Mouse (Mus musculus) forebrain, postnatal 0 days (tissue): ENCODE results near the gene R3hcc1l. TPM values are rescaled to one million over a fixed set of nuclear protein-coding genes. Genes with fewer than 3 reads are reported as not detected.

Experiments used
- ATAC-seq: fragments of 200-750 bp; cut with Nextera tagmentation; 2 replicates; pipeline ENCODE4 v1.8.0; 2017; ENCODE audit warnings: mild to moderate bottlenecking, moderate library complexity
- DNase-seq: peaks from one replicate; pipeline ENCODE4 v3.0.0-alpha.2; 2015
- H3K27ac ChIP-seq: fragments of 300-500 bp; sonication (generic); 2 replicates; pipeline ENCODE4 v1.5.1; 2014; ENCODE audit warnings: low read depth, mild to moderate bottlenecking, antibody characterized with exemption, low read length, moderate library complexity, mixed read lengths
- H3K27me3 ChIP-seq: fragments of 300-500 bp; sonication (generic); 2 replicates; pipeline ENCODE4 v1.6.1; 2014; ENCODE audit warnings: mild to moderate bottlenecking, low read length, mixed read lengths; ENCODE audit not compliant: insufficient read depth
- H3K36me3 ChIP-seq: fragments of 300-500 bp; sonication (generic); 2 replicates; pipeline ENCODE4 v1.6.1; 2014; ENCODE audit warnings: mild to moderate bottlenecking, moderate library complexity; ENCODE audit not compliant: insufficient read depth
- H3K4me1 ChIP-seq: fragments of 300-500 bp; sonication (generic); 2 replicates; pipeline ENCODE4 v1.6.1; 2014; ENCODE audit warnings: antibody characterized with exemption; ENCODE audit not compliant: insufficient read depth
- H3K4me2 ChIP-seq: fragments of 300-500 bp; sonication (generic); 2 replicates; pipeline ENCODE4 v1.6.1; 2014; ENCODE audit warnings: low read depth, mild to moderate bottlenecking, moderate library complexity
- H3K4me3 ChIP-seq: fragments of 300-500 bp; sonication (generic); 2 replicates; pipeline ENCODE4 v1.5.1; 2014; ENCODE audit warnings: low read depth, low read length, mixed read lengths
- H3K9ac ChIP-seq: fragments of 300-500 bp; sonication (generic); 2 replicates; pipeline ENCODE4 v1.6.1; 2014; ENCODE audit warnings: mild to moderate bottlenecking
- H3K9me3 ChIP-seq: fragments of 300-500 bp; sonication (generic); 2 replicates; pipeline ENCODE4 v1.6.1; 2016; ENCODE audit warnings: low read length
- CTCF ChIP-seq: sonication (generic); IDR thresholded peaks from 2 replicates; pipeline ENCODE4 v1.5.1; 2016; ENCODE audit warnings: antibody characterized with exemption, control low read depth, low read depth
- WGBS: fragments of 180-500 bp; shearing (Covaris S2); extraction: QIAGEN DNeasy Blood & Tissue Kit; methylation state at CpG from one replicate; pipeline ENCODE4 v1.1.7; 2014; 5-methylcytosine and 5-hydroxymethylcytosine counted together
- polyA plus RNA-seq: library from polyadenylated mRNA; unstranded; fragments of >200 nt; fragmentation: Nextera tagmentation; extraction: Ambion mirVana; gene quantifications from 2 replicates; pipeline ENCODE4 v1.2.1, GENCODE M21; 2015
- total RNA-seq: library from RNA; depleted of rRNA; stranded (reverse); fragments of >200 nt; gene quantifications from 2 replicates; pipeline ENCODE4 v1.2.3, GENCODE M21; 2014

R3hcc1l gene
- total and polyA plus RNA-seq, 2 experiments from 2014 or later, result 10.7 to 10.9 TPM

GRCm38 (mm10) chr19:42540649-42541048 is 22.1 kb downstream of the R3hcc1l start:
- no peaks in the 10 kb centered on the region for H3K36me3 ChIP-seq
- no peaks in the 10 kb centered on the region for H3K27me3 ChIP-seq
- H3K4me3 ChIP-seq, result no peak overlapping the region
- no peaks in the 10 kb centered on the region for H3K4me1 ChIP-seq
- TF ChIP-seq CTCF, result no peak
- H3K9me3 ChIP-seq, result no peaks in the 10 kb centered on the region
- 76% methylated on average over 3 of the region's 3 CpGs for WGBS
- ATAC-seq, result no peak
- no peak for DNase-seq
- no peak overlapping the region for H3K4me2 ChIP-seq
- no peak overlapping the region for H3K27ac ChIP-seq
- no peak overlapping the region for H3K9ac ChIP-seq

GRCm38 (mm10) chr19:42558701-42559100 is 40.1 kb downstream of the R3hcc1l start:
- H3K9ac ChIP-seq, result no peak overlapping the region
- H3K27ac ChIP-seq, result no peak overlapping the region
- H3K36me3 ChIP-seq, result no peaks in the 10 kb centered on the region
- H3K9me3 ChIP-seq, result no peaks in the 10 kb centered on the region
- no peaks in the 10 kb centered on the region for H3K4me1 ChIP-seq
- no peak for TF ChIP-seq CTCF
- no peak overlapping the region for H3K4me3 ChIP-seq
- no peaks in the 10 kb centered on the region for H3K27me3 ChIP-seq
- ATAC-seq (no peak), DNase-seq (no peak)
- WGBS, result 85% methylated on average over 3 of the region's 3 CpGs
- no peak overlapping the region for H3K4me2 ChIP-seq

DNA sequence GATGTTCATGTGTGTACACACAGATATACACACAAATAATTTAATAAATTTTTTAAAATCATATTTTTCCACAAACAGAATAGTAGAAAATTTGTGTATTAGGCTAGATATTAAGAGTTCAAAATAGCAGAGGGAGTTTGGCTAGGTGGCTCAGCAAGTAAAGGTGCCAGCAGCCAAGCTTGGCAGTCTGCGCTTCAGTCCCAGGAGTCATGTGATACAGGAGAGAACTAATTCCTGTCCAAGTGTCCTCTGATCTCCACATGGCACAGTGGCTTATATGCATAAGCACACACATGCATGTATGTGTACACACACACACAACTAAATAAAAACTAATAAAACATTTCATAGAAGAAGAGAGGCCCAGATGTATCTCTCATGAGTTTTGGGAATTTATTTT is 43.4 kb downstream of the R3hcc1l start:
- H3K4me1 ChIP-seq, result no peaks in the 10 kb centered on the region
- DNase-seq (no peak), ATAC-seq (no peak)
- H3K9ac ChIP-seq, result no peak overlapping the region
- no peak overlapping the region for H3K4me2 ChIP-seq
- TF ChIP-seq CTCF, result no peak
- H3K36me3 ChIP-seq, result no peaks in the 10 kb centered on the region
- H3K4me3 ChIP-seq, result no peak overlapping the region
- H3K9me3 ChIP-seq, result no peaks in the 10 kb centered on the region
- 90% methylated on average over 1 of the region's 1 CpGs for WGBS
- no peaks in the 10 kb centered on the region for H3K27me3 ChIP-seq
- H3K27ac ChIP-seq, result no peak overlapping the region

GRCm38 (mm10) chr19:42562981-42563380 is 44.4 kb downstream of the R3hcc1l start:
- no peaks in the 10 kb centered on the region for H3K4me1 ChIP-seq
- no peaks in the 10 kb centered on the region for H3K36me3 ChIP-seq
- H3K9ac ChIP-seq, result no peak overlapping the region
- ATAC-seq (no peak), DNase-seq (no peak)
- H3K9me3 ChIP-seq, result no peaks in the 10 kb centered on the region
- no peak overlapping the region for H3K27ac ChIP-seq
- H3K4me3 ChIP-seq, result no peak overlapping the region
- H3K27me3 ChIP-seq, result no peaks in the 10 kb centered on the region
- WGBS, result 99% methylated on average over 3 of the region's 3 CpGs
- H3K4me2 ChIP-seq, result no peak overlapping the region
- TF ChIP-seq CTCF, result no peak

- Histone ChIP-seq H3K27ac (no peak overlapping the region), H3K9ac (no peak overlapping the region), H3K4me3 (no peak overlapping the region), H3K36me3 (no peaks in the 10 kb centered on the region), H3K4me1 (no peaks in the 10 kb centered on the region), H3K9me3 (no peaks in the 10 kb centered on the region), H3K4me2 (no peak overlapping the region), H3K27me3 (no peaks in the 10 kb centered on the region)
- ATAC-seq (no peak), DNase-seq (no peak)
- WGBS, result 83% methylated on average over 3 of the region's 3 CpGs
- TF ChIP-seq CTCF, result no peak
These were observed 45.2 kb downstream of the R3hcc1l start for GRCm38 (mm10) chr19:42563726-42564270.

DNA sequence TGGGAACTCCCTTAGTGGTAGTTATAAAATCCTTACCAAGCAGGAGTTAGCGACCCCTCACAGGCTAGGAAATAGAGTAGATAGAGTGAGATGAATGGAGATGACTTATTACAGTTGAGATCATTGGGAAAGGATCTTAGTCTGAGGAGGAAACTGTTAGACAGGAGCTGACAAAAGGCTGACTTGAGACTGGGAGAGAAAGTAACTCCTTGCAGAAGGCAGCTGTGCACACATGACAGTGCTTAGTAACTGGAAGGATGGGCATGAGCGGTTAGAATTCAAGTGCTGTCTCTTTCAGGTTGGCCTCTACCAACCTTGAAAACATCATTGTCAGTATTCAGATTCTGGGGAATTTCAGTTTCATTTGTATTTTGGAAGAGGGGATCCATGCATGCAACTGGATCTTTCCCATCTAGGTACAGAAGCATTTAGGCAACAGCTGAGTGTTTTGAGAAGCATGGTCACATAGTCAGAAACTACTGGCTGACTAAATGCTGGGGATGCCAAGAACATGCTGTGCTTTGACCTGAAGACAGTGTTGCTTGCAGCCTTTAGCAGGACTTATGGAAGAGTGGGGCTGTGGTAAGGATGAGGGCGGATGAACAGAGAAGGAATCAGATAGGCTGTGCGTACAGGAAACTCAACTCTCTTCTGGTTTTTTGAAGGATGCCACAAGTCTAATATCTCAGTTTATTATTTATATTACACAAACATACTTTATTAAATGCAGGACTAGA is 47.9 kb downstream of the R3hcc1l start:
- H3K9ac ChIP-seq, result no peak overlapping the region
- H3K36me3 ChIP-seq, result no peaks in the 10 kb centered on the region
- H3K27me3 ChIP-seq, result no peaks in the 10 kb centered on the region
- DNase-seq, result no peak
- no peaks in the 10 kb centered on the region for H3K9me3 ChIP-seq
- H3K4me3 ChIP-seq, result no peak overlapping the region
- no peak overlapping the region for H3K27ac ChIP-seq
- no peak for TF ChIP-seq CTCF
- ATAC-seq, result no peak
- 0 out of 2 replicates have a peak, but pooled peaks cover 3% of the 10 kb centered on the region for H3K4me1 ChIP-seq
- H3K4me2 ChIP-seq, result no peak overlapping the region
- 96% methylated on average over 4 of the region's 4 CpGs for WGBS

- H3K4me3 ChIP-seq, result no peak overlapping the region
- no peak overlapping the region for H3K9ac ChIP-seq
- no peaks in the 10 kb centered on the region for H3K36me3 ChIP-seq
- H3K4me2 ChIP-seq, result no peak overlapping the region
- H3K27ac ChIP-seq, result no peak overlapping the region
- no peak for TF ChIP-seq CTCF
- H3K4me1 ChIP-seq, result 0 out of 2 replicates have a peak, but pooled peaks cover 3% of the 10 kb centered on the region
- no peaks in the 10 kb centered on the region for H3K9me3 ChIP-seq
- DNase-seq (no peak), ATAC-seq (no peak)
- H3K27me3 ChIP-seq, result no peaks in the 10 kb centered on the region
These were observed 48.5 kb downstream of the R3hcc1l start for GRCm38 (mm10) chr19:42567020-42567419.
